Mouse (Mus musculus) C2C12 (cell line): ENCODE data around the gene Taf1b.

Experiments used
- CEBPB ChIP-seq: IDR thresholded peaks from one replicate; pipeline ENCODE4 v1.6.1; 2011; ENCODE audit warnings: low read depth, mild to moderate bottlenecking, control low read depth, moderate library complexity
- CTCF ChIP-seq: IDR thresholded peaks from one replicate; pipeline ENCODE4 v1.5.1; 2011; ENCODE audit not compliant: control insufficient read depth, insufficient read depth, insufficient read length
- MAX ChIP-seq: IDR thresholded peaks from one replicate; pipeline ENCODE4 v1.6.1; 2011; ENCODE audit warnings: mild to moderate bottlenecking, control low read depth
- MYOD1 ChIP-seq: IDR thresholded peaks from one replicate; pipeline ENCODE4 v1.6.1; 2011; ENCODE audit warnings: low read depth; ENCODE audit not compliant: control insufficient read depth, insufficient read length

- TF ChIP-seq CTCF (no peak), MAX (no peak), CEBPB (no peak), MYOD1 (no peak)
Measured at GRCm38 (mm10) chr12:24517118-24517517, 19.0 kb downstream of the Taf1b start.
